Mouse (Mus musculus) lung, postnatal 0 days (tissue): ENCODE data around the gene Tmed8.

Source experiments
- CTCF ChIP-seq: IDR thresholded peaks from 2 replicates; pipeline ENCODE4 v1.5.1; 2016; ENCODE audit warnings: antibody characterized with exemption, mild to moderate bottlenecking
- EP300 ChIP-seq: IDR thresholded peaks from 2 replicates; pipeline ENCODE4 v1.6.1; 2016; ENCODE audit warnings: antibody characterized with exemption, mild to moderate bottlenecking, control low read depth

- TF ChIP-seq CTCF (no peak), EP300 (no peak)
These were observed 29.4 kb upstream of the Tmed8 start for GRCm38 (mm10) chr12:87229633-87230032.
